Mouse (Mus musculus) forebrain, embryonic 13.5 days (tissue): ENCODE data around the gene Vezf1. TPM values are rescaled to one million over a fixed set of nuclear protein-coding genes. Genes with fewer than 3 reads are reported as not detected.

Source experiments
- polyA plus RNA-seq: library from polyadenylated mRNA; unstranded; fragments of >200 nt; fragmentation: Nextera tagmentation; extraction: Ambion mirVana; gene quantifications from 2 replicates; pipeline ENCODE4 v1.2.1, GENCODE M21; 2015

The Vezf1 gene
- polyA plus RNA-seq, 1 experiment from 2014 or later: 65.6 TPM

Other genes with a start within 250 kb of the Vezf1 start
- 0.18 and 0.26 TPM in 2 replicates for gene Lpo, start 240.0 kb upstream of the Vezf1 start, polyA plus RNA-seq
- gene Mks1, start 215.1 kb upstream of the Vezf1 start, polyA plus RNA-seq: 11.8 and 15.5 TPM in 2 replicates
- gene Epx, start 192.7 kb upstream of the Vezf1 start, polyA plus RNA-seq: not detected in 2 replicates
- not detected in 2 replicates for gene Olfr462, start 176.0 kb upstream of the Vezf1 start, polyA plus RNA-seq
- not detected in 2 replicates for gene Olfr463, start 170.9 kb upstream of the Vezf1 start, polyA plus RNA-seq
- gene Olfr464, start 147.3 kb upstream of the Vezf1 start, polyA plus RNA-seq: not detected in 2 replicates
- 32.4 and 37.0 TPM in 2 replicates for gene Dynll2, start 80.7 kb upstream of the Vezf1 start, polyA plus RNA-seq
- 393 and 402 TPM in 2 replicates for gene Srsf1, start 20.9 kb upstream of the Vezf1 start, polyA plus RNA-seq
- 32.8 and 37.4 TPM in 2 replicates for gene Cuedc1, start 29.8 kb downstream of the Vezf1 start, polyA plus RNA-seq
- 70.4 and 70.9 TPM in 2 replicates for gene Mrps23, start 136.1 kb downstream of the Vezf1 start, polyA plus RNA-seq
- gene Ccdc182, start 225.8 kb downstream of the Vezf1 start, polyA plus RNA-seq: 0.32 and 0.39 TPM in 2 replicates